Mouse (Mus musculus): ENCODE results near the gene 1810062G17Rik. TPM values are rescaled to one million over a fixed set of nuclear protein-coding genes. Genes with fewer than 3 reads are reported as not detected.

1810062G17Rik gene
- polyA plus RNA-seq, 1 experiment from 2014 or later = 0.57 TPM

DNA sequence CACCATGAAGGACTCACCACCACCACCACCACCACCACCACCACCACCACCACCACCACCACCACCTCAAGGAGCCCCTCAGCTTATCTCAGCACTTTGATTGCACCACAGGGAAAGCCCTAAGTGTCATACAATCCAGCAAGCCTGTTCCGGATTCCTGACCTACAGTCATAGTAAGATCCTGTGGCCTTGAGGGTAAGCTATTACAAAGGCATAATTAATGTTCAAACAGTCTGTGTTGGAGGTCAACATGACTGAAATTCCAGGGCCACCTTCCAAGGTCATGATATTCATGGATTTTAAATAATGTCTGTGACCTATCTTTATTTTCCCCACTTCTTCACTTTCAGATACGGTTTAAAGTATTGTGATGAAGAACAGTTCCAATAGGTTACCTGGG is 4.7 kb downstream of the 1810062G17Rik start:
- Histone ChIP-seq H3K9me3 (no peaks in the 10 kb centered on the region), H3K27me3 (no peaks in the 10 kb centered on the region; the same call in 1 of the 2 replicates), H3K9ac (no peak overlapping the region), H3K4me2 (no peak overlapping the region), H3K27ac (0 out of 2 replicates have a peak overlapping the region, but pooled peaks have one; percentile 54), H3K4me1 (peaks cover 36% of the 10 kb centered on the region), H3K4me3 (replicated peaks) (no peak overlapping the region), H3K36me3 (replicated peaks) (no peaks in the 10 kb centered on the region)
- 41% methylated on average over 2 of the region's 2 CpGs for WGBS
- ATAC-seq (ENCODE audit: low FRiP score) = no peak

DNA sequence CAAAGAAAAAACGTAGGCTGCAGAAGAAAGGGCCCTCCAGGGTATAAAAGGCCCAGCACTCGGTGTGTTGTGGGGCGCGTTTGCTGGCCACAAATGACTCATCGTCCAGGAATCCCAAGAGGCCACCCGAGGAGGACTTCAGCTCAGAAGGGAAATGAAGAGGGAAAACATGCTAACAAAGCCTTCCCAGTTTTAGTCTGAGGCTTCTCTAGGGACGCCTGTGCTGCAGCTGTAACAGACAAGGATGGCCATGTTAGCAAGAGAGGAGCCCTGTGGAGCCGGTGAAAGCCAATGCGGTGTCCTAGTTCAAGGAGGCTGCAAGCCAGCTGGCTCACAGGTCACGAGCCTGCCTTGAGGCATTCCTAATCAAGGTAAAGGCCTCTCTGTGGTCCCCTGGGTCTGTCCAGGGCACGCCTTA is 6.0 kb downstream of the 1810062G17Rik start:
- 2% methylated on average over 11 of the region's 11 CpGs for WGBS
- H3K9me3 ChIP-seq = no peaks in the 10 kb centered on the region
- 0 out of 2 replicates have a peak overlapping the region, but pooled peaks have one; percentile 25 for H3K9ac ChIP-seq
- no peak overlapping the region for H3K4me3 ChIP-seq (replicated peaks)
- no peaks in the 10 kb centered on the region for H3K36me3 ChIP-seq (replicated peaks)
- peak; percentile 87 for ATAC-seq (ENCODE audit: low FRiP score)
- H3K4me1 ChIP-seq = peaks cover 27% of the 10 kb centered on the region
- peak overlapping the region; percentile 91 for H3K27ac ChIP-seq
- peak overlapping the region; percentile 24; the same call in 1 of the 2 replicates for H3K4me2 ChIP-seq
- no peaks in the 10 kb centered on the region for H3K27me3 ChIP-seq

- Histone ChIP-seq H3K9me3 (no peaks in the 10 kb centered on the region), H3K4me2 (no peak overlapping the region), H3K4me1 (peaks cover 26% of the 10 kb centered on the region), H3K27me3 (no peaks in the 10 kb centered on the region), H3K27ac (no peak overlapping the region), H3K4me3 (replicated peaks) (no peak overlapping the region), H3K36me3 (replicated peaks) (no peaks in the 10 kb centered on the region), H3K9ac (no peak overlapping the region)
- WGBS = 25% methylated on average over 9 of the region's 9 CpGs
- no peak for ATAC-seq (ENCODE audit: low FRiP score)
Observed at GRCm38 (mm10) chr3:36482940-36483339, 7.2 kb downstream of the 1810062G17Rik start.

DNA sequence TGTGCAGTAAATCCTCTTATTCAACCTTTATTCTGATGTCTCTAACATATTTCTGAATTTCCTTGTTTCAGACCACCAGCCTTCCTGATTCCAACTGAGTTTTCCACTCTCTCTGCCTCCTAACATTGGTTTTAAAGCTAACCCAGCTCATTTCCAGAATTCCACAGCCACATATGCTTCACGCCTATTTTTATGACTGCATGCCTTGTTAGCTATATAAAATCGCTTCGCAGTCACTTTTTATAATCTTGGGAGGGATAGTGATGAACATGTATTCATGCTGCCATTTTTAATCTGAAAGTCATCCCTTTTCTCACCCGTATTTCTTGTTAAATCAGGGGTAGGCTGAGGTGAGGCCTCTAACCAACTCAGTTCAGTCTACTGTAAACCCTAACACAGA is 8.6 kb downstream of the 1810062G17Rik start:
- Histone ChIP-seq H3K9me3 (no peaks in the 10 kb centered on the region), H3K9ac (no peak overlapping the region), H3K36me3 (replicated peaks) (no peaks in the 10 kb centered on the region), H3K4me2 (no peak overlapping the region), H3K4me1 (peaks cover 19% of the 10 kb centered on the region), H3K27me3 (no peaks in the 10 kb centered on the region), H3K27ac (no peak overlapping the region), H3K4me3 (replicated peaks) (no peak overlapping the region)
- WGBS = 89% methylated on average over 4 of the region's 4 CpGs
- ATAC-seq (ENCODE audit: low FRiP score) = no peak

GRCm38 (mm10) chr3:36486176-36486575 is 10.4 kb downstream of the 1810062G17Rik start:
- Histone ChIP-seq H3K4me2 (no peak overlapping the region), H3K4me1 (peaks cover 15% of the 10 kb centered on the region), H3K9ac (no peak overlapping the region), H3K27ac (no peak overlapping the region), H3K36me3 (replicated peaks) (no peaks in the 10 kb centered on the region), H3K4me3 (replicated peaks) (no peak overlapping the region), H3K9me3 (no peaks in the 10 kb centered on the region), H3K27me3 (no peaks in the 10 kb centered on the region)
- ATAC-seq (ENCODE audit: low FRiP score) = no peak
- WGBS = 59% methylated on average over 6 of the region's 6 CpGs

- no peaks in the 10 kb centered on the region for H3K27me3 ChIP-seq
- no peak overlapping the region for H3K9ac ChIP-seq
- H3K4me3 ChIP-seq (replicated peaks) = no peak overlapping the region
- WGBS = 87% methylated on average over 6 of the region's 6 CpGs
- H3K36me3 ChIP-seq (replicated peaks) = no peaks in the 10 kb centered on the region
- peaks cover 11% of the 10 kb centered on the region for H3K4me1 ChIP-seq
- no peak overlapping the region for H3K4me2 ChIP-seq
- no peaks in the 10 kb centered on the region for H3K9me3 ChIP-seq
- H3K27ac ChIP-seq = no peak overlapping the region
- ATAC-seq (ENCODE audit: low FRiP score) = no peak
Observed at GRCm38 (mm10) chr3:36486881-36487280, 11.1 kb downstream of the 1810062G17Rik start.

GRCm38 (mm10) chr3:36488367-36488766 is 12.6 kb downstream of the 1810062G17Rik start:
- H3K4me1 ChIP-seq = no peaks in the 10 kb centered on the region
- no peak overlapping the region for H3K27ac ChIP-seq
- H3K4me2 ChIP-seq = no peak overlapping the region
- 71% methylated on average over 1 of the region's 1 CpGs for WGBS
- no peak overlapping the region for H3K9ac ChIP-seq
- H3K36me3 ChIP-seq (replicated peaks) = no peaks in the 10 kb centered on the region
- H3K27me3 ChIP-seq = no peaks in the 10 kb centered on the region
- H3K9me3 ChIP-seq = no peaks in the 10 kb centered on the region
- ATAC-seq (ENCODE audit: low FRiP score) = no peak
- no peak overlapping the region for H3K4me3 ChIP-seq (replicated peaks)

DNA sequence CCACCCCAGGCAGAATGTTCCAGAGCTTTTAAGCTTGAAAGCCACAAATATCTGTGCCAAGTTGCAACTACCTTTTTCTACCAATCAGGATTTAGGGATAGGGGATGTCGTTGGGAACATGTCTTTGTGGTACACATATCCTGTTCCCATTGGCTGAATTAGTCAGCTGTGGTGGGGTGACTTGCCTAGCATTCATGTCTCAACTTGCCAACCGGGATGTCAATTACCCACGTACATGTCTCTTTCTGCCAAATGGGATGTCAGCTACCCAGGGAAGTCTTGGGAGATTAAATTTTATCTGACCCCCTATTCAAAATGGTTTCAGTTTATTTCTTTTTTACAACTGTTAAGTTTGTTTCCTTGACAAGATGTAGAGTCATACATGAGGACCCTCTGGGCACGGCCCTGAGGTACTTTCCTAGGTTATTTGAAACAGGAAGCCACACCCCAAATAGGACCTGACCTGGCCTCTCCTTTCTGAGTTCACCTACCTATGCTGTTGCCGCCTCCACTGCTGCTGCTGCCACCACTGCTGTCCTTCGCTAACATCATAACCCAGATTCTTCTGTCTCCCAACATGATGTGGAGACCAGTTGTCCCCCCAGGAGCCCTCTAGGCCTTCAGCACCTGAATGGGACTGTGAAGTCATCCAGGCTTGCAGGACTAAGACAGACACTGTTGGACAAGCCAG is 13.3 kb downstream of the 1810062G17Rik start:
- Histone ChIP-seq H3K4me1 (0 out of 2 replicates have a peak, but pooled peaks cover 3% of the 10 kb centered on the region), H3K36me3 (replicated peaks) (no peaks in the 10 kb centered on the region), H3K4me2 (no peak overlapping the region), H3K27ac (no peak overlapping the region), H3K4me3 (replicated peaks) (no peak overlapping the region), H3K9ac (no peak overlapping the region), H3K9me3 (no peaks in the 10 kb centered on the region), H3K27me3 (no peaks in the 10 kb centered on the region)
- 90% methylated on average over 6 of the region's 6 CpGs for WGBS
- ATAC-seq (ENCODE audit: low FRiP score) = no peak

GRCm38 (mm10) chr3:36489590-36489910 is 13.8 kb downstream of the 1810062G17Rik start:
- 94% methylated on average over 1 of the region's 1 CpGs for WGBS
- H3K27me3 ChIP-seq = no peaks in the 10 kb centered on the region
- H3K4me2 ChIP-seq = no peak overlapping the region
- no peak overlapping the region for H3K9ac ChIP-seq
- no peak overlapping the region for H3K27ac ChIP-seq
- H3K4me3 ChIP-seq (replicated peaks) = no peak overlapping the region
- no peaks in the 10 kb centered on the region for H3K36me3 ChIP-seq (replicated peaks)
- ATAC-seq (ENCODE audit: low FRiP score) = no peak
- H3K4me1 ChIP-seq = 0 out of 2 replicates have a peak, but pooled peaks cover 3% of the 10 kb centered on the region
- H3K9me3 ChIP-seq = no peaks in the 10 kb centered on the region

GRCm38 (mm10) chr3:36491535-36491934 is 15.8 kb downstream of the 1810062G17Rik start:
- 92% methylated on average over 5 of the region's 5 CpGs for WGBS
- 0 out of 2 replicates have a peak, but pooled peaks cover 4% of the 10 kb centered on the region for H3K27me3 ChIP-seq
- no peak overlapping the region for H3K9ac ChIP-seq
- no peak overlapping the region for H3K4me3 ChIP-seq (replicated peaks)
- peaks cover 6% of the 10 kb centered on the region; the same call in 1 of the 2 replicates for H3K4me1 ChIP-seq
- no peaks in the 10 kb centered on the region for H3K9me3 ChIP-seq
- no peak overlapping the region for H3K4me2 ChIP-seq
- no peak for ATAC-seq (ENCODE audit: low FRiP score)
- H3K27ac ChIP-seq = no peak overlapping the region
- no peaks in the 10 kb centered on the region for H3K36me3 ChIP-seq (replicated peaks)

DNA sequence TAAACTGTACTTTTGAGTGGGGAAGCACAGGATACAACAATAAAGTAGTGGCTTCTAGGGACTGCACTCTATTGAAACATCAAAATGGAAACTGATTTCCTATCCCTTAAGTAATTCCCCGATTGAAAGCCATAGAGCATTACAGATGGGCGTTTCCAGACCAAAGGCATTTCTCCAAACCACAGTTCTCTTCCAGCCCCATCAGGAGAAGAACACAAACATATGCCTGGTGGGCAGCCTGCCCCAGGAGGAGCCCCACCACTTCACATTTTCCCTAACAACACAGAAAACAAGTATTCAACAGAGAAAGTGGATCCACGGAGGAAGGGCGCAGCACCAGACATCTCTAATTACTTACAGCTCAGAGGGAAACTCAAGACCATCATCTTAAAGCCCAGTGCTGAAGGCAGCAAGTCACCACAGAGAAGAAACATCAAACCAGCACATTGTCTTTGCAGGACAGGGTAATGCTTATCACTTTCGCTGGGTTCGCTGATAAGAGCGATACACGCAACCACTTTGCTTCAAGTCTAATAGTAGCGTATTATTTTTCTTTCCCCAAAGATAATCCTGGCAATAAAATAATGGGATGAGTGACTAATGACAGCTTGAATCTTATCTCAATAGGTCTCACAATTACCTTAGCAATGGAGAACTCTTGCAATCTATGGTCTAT is 17.1 kb downstream of the 1810062G17Rik start:
- H3K4me2 ChIP-seq = no peak overlapping the region
- 0 out of 2 replicates have a peak, but pooled peaks cover 4% of the 10 kb centered on the region for H3K27me3 ChIP-seq
- H3K36me3 ChIP-seq (replicated peaks) = no peaks in the 10 kb centered on the region
- peaks cover 8% of the 10 kb centered on the region; the same call in 1 of the 2 replicates for H3K4me1 ChIP-seq
- no peak for ATAC-seq (ENCODE audit: low FRiP score)
- no peak overlapping the region for H3K4me3 ChIP-seq (replicated peaks)
- H3K9ac ChIP-seq = no peak overlapping the region
- WGBS = 85% methylated on average over 9 of the region's 9 CpGs
- no peaks in the 10 kb centered on the region for H3K9me3 ChIP-seq
- no peak overlapping the region for H3K27ac ChIP-seq

DNA sequence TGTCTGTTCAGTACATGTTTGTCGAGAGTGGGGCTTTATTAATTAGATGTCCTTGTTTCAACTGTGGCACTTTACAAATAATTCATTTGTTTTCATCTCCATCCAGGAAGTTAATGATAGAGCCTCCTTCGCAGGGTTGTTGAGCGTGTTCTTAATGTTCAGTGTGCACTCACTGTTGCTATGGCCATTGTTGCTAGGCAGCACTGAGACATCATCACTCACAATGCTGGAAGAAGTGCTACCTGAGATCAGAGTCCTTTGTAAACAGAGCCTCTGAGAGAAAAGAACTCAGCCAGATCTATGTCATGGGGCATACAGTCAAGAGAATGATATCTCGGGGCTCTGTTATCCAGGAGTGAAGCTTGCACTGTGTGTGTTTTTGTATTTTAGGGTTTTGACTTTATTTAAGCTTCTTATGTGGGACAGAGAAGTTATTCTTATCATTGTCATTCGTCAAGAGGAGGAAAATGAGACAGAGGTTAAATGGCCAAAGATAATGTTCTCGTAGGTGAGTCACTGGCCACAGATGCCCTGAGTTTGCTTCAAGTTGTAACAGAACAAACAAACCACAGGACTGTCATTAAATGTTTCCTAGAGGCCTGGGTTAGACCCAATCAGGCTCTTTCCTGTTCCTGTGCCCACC is 18.0 kb downstream of the 1810062G17Rik start:
- H3K4me3 ChIP-seq (replicated peaks) = no peak overlapping the region
- H3K9ac ChIP-seq = no peak overlapping the region
- H3K36me3 ChIP-seq (replicated peaks) = no peaks in the 10 kb centered on the region
- H3K27ac ChIP-seq = no peak overlapping the region
- H3K27me3 ChIP-seq = 0 out of 2 replicates have a peak, but pooled peaks cover 4% of the 10 kb centered on the region
- peaks cover 8% of the 10 kb centered on the region; the same call in 1 of the 2 replicates for H3K4me1 ChIP-seq
- 65% methylated on average over 6 of the region's 6 CpGs for WGBS
- no peak overlapping the region for H3K4me2 ChIP-seq
- no peaks in the 10 kb centered on the region for H3K9me3 ChIP-seq
- ATAC-seq (ENCODE audit: low FRiP score) = no peak

Measured in forebrain, embryonic 12.5 days (tissue).